Mouse (Mus musculus) kidney, adult 2 months (tissue): ENCODE results near the gene Lrrc38.

Experiments
- CTCF ChIP-seq: fragments of 200-500 bp; conservative IDR thresholded peaks from 2 replicates; pipeline ENCODE4 v1.5.1; 2011; ENCODE audit warnings: low read depth, mild to moderate bottlenecking, control low read depth, low read length, moderate library complexity, mixed read lengths; ENCODE audit not compliant: insufficient read depth, insufficient read length
- POLR2A ChIP-seq: fragments of 200-500 bp; IDR thresholded peaks from one replicate; pipeline ENCODE4 v1.6.1; 2011; ENCODE audit warnings: low read depth, low read length, control low read depth

DNA sequence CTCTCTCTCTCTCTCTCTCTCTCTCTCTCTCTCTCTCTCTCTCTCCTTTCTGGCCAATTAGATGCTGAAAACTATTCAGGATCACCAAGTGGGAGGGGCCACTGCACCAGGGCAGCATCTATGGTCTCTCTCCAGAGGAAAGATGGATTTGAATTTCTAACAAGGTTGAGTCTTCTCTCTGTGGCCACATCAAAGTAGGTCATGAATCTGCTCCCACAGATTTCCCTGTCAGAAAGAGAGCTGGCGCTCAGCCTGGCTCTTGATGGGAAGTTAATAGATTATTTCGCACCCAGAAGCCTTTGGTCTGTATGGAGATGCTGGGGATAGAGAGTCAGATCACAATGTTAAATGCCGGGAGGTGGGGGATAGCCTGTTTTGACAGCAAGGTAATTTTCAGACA, 32.6 kb downstream of the Lrrc38 start:
- no peak for TF ChIP-seq CTCF
- no peak for TF ChIP-seq POLR2A
